ENCODE assay signal across 14 mouse cellular contexts in the genomic region with DNA sequence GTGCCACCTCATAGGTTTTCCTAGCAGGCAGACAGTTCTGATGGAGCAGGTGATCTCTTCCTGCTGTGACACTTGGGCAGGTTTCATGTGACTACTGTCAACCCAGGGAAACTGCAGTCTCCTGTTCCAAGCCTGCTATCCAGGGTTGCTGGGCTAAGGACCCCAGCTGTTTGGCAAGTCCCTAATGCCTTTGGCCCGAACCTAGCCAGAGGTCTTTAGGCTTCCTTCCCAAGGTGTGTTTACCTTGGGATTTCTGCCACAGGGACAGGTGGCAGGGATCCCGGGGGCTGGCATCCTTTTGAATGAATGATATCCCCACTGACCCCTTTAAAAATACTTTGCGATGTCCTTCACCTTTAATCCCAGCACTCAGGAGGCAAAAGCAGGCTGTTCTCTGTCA. TPM values are rescaled to one million over a fixed set of nuclear protein-coding genes. Genes with fewer than 3 reads are reported as not detected.
DNase-seq lines count a peak whose midpoint lies in the region; ATAC-seq and TF ChIP-seq lines count a peak whose summit lies in the region.
"Had no signal": no experiment of that assay in that cellular context is flagged by ENCODE, and none has a peak within 500 bp of the region (broad histone marks: within the 10 kb centered on the region; RNA-seq: fewer than 3 reads in every experiment).

No protein-coding gene starts in this region.

- 69% methylated on average over 3 of the region's 3 CpGs for WGBS in forebrain, postnatal 0 days
- 80% methylated on average over 3 of the region's 3 CpGs for WGBS in forebrain, embryonic 15.5 days
- WGBS in heart, postnatal 0 days: 75% methylated on average over 3 of the region's 3 CpGs
- 86% methylated on average over 3 of the region's 3 CpGs for WGBS in midbrain, postnatal 0 days
- WGBS in midbrain, embryonic 11.5 days: 79% methylated on average over 3 of the region's 3 CpGs
- 84% methylated on average over 3 of the region's 3 CpGs for WGBS in neural tube, embryonic 15.5 days

- no peak for ATAC-seq in forebrain, postnatal 0 days
- no peak for ATAC-seq in forebrain, embryonic 15.5 days (replicated peaks)
- ATAC-seq in heart, postnatal 0 days (ENCODE audit: insufficient read depth, low read depth): no peak
- ATAC-seq in midbrain, postnatal 0 days (ENCODE audit: low FRiP score): no peak
- no peak for ATAC-seq in midbrain, embryonic 11.5 days (ENCODE audit: low FRiP score)
- no peak for ATAC-seq in neural tube, embryonic 15.5 days (ENCODE audit: low FRiP score)

- intact Hi-C loops in heart, postnatal 25 days (cut with DNase I): loop anchor here (5.0 kb wide), 1 partner anchor 215 kb away; no protein-coding TSS in a partner anchor

- H3K27ac ChIP-seq in forebrain, postnatal 0 days (ENCODE audit: low read depth, low read length): no peak overlapping the region
- H3K27ac ChIP-seq in forebrain, embryonic 15.5 days (replicated peaks): no peak overlapping the region
- H3K27ac ChIP-seq in heart, postnatal 0 days (ENCODE audit: low read depth): no peak overlapping the region
- H3K27ac ChIP-seq in midbrain, postnatal 0 days (ENCODE audit: low read depth, low read length): no peak overlapping the region
- H3K27ac ChIP-seq in midbrain, embryonic 11.5 days (ENCODE audit: low read depth, low read length): no peak overlapping the region
- H3K27ac ChIP-seq in neural tube, embryonic 15.5 days (replicated peaks): no peak overlapping the region
- H3K27ac ChIP-seq: forebrain, embryonic 10.5 days; hindbrain, embryonic 14.5 days; limb, embryonic 12.5 days; liver, embryonic 15.5 days; midbrain, embryonic 12.5 days had no signal

- peaks cover 17% of the 10 kb centered on the region; the same call in 1 of the 2 replicates for H3K4me1 ChIP-seq in forebrain, postnatal 0 days (ENCODE audit: insufficient read depth)
- peaks cover 29% of the 10 kb centered on the region for H3K4me1 ChIP-seq in forebrain, embryonic 15.5 days
- peaks cover 30% of the 10 kb centered on the region for H3K4me1 ChIP-seq in heart, postnatal 0 days (ENCODE audit: control insufficient read depth, insufficient read depth)
- peaks cover 14% of the 10 kb centered on the region for H3K4me1 ChIP-seq in midbrain, postnatal 0 days (ENCODE audit: insufficient read depth, low read length)
- peaks cover 14% of the 10 kb centered on the region for H3K4me1 ChIP-seq in midbrain, embryonic 11.5 days (ENCODE audit: control insufficient read depth, insufficient read depth, low read length)
- H3K4me1 ChIP-seq in neural tube, embryonic 15.5 days: peaks cover 54% of the 10 kb centered on the region

- no peak for TF ChIP-seq EP300 in heart, postnatal 0 days (IDR thresholded peaks at IDR 0.05; ENCODE audit: low read depth)

- H3K36me3 ChIP-seq in forebrain, postnatal 0 days (ENCODE audit: insufficient read depth): 0 out of 2 replicates have a peak, but pooled peaks cover 4% of the 10 kb centered on the region
- H3K36me3 ChIP-seq in forebrain, embryonic 15.5 days: no peaks in the 10 kb centered on the region
- no peaks in the 10 kb centered on the region for H3K36me3 ChIP-seq in heart, postnatal 0 days (replicated peaks; ENCODE audit: control insufficient read depth, insufficient read depth, low read length)
- H3K36me3 ChIP-seq in midbrain, postnatal 0 days (ENCODE audit: insufficient read depth, low read length): 0 out of 2 replicates have a peak, but pooled peaks cover 4% of the 10 kb centered on the region
- no peaks in the 10 kb centered on the region for H3K36me3 ChIP-seq in midbrain, embryonic 11.5 days (ENCODE audit: control insufficient read depth, insufficient read depth, low read length)
- H3K36me3 ChIP-seq in neural tube, embryonic 15.5 days: no peaks in the 10 kb centered on the region
- H3K36me3 ChIP-seq: forebrain, embryonic 10.5 days; kidney, embryonic 15.5 days; limb, embryonic 12.5 days; liver, embryonic 15.5 days; midbrain, embryonic 12.5 days had no signal

- DNase-seq in forebrain, postnatal 0 days: no peak
- DNase-seq in heart, postnatal 0 days (ENCODE audit: low spot score): no peak
- DNase-seq in heart, postnatal 25 days (ENCODE audit: low spot score): no peak
- no peak for DNase-seq in midbrain, postnatal 0 days (ENCODE audit: low spot score)
- DNase-seq in midbrain, embryonic 11.5 days (ENCODE audit: low spot score, missing footprints): no peak

- no peak overlapping the region for H3K4me3 ChIP-seq in forebrain, postnatal 0 days (ENCODE audit: low read depth, low read length)
- H3K4me3 ChIP-seq in forebrain, embryonic 15.5 days: no peak overlapping the region
- H3K4me3 ChIP-seq in heart, postnatal 0 days (ENCODE audit: low read depth, low read length): no peak overlapping the region
- H3K4me3 ChIP-seq in midbrain, postnatal 0 days (ENCODE audit: low read depth, low read length): no peak overlapping the region
- no peak overlapping the region for H3K4me3 ChIP-seq in midbrain, embryonic 11.5 days (ENCODE audit: low read depth, low read length)
- H3K4me3 ChIP-seq in neural tube, embryonic 15.5 days (replicated peaks): no peak overlapping the region
- H3K4me3 ChIP-seq: forebrain, embryonic 10.5 days; kidney, embryonic 15.5 days; limb, embryonic 12.5 days; liver, embryonic 15.5 days; midbrain, embryonic 12.5 days had no signal

- TF ChIP-seq CTCF in forebrain, postnatal 0 days (IDR thresholded peaks at IDR 0.05; ENCODE audit: low read depth): no peak
- TF ChIP-seq CTCF in heart, postnatal 0 days (IDR thresholded peaks at IDR 0.05; ENCODE audit: low read depth): no peak
- no peak for TF ChIP-seq CTCF in midbrain, postnatal 0 days (IDR thresholded peaks at IDR 0.05)

- no peak overlapping the region for H3K4me2 ChIP-seq in forebrain, postnatal 0 days (ENCODE audit: low read depth)
- H3K4me2 ChIP-seq in forebrain, embryonic 15.5 days (replicated peaks): no peak overlapping the region
- H3K4me2 ChIP-seq in heart, postnatal 0 days (ENCODE audit: low read depth, low read length): no peak overlapping the region
- peak overlapping the region; percentile 90 for H3K4me2 ChIP-seq in midbrain, postnatal 0 days (ENCODE audit: low read depth, low read length, poor library complexity, severe bottlenecking)
- no peak overlapping the region for H3K4me2 ChIP-seq in midbrain, embryonic 11.5 days
- peak overlapping the region; percentile 93; the same call in 1 of the 2 replicates for H3K4me2 ChIP-seq in neural tube, embryonic 15.5 days
- H3K4me2 ChIP-seq: liver, embryonic 15.5 days had no signal

- H3K9ac ChIP-seq in forebrain, postnatal 0 days: 0 out of 2 replicates have a peak overlapping the region, but pooled peaks have one; percentile 2
- H3K9ac ChIP-seq in forebrain, embryonic 15.5 days (replicated peaks): no peak overlapping the region
- peak overlapping the region; percentile 12; the same call in 1 of the 2 replicates for H3K9ac ChIP-seq in heart, postnatal 0 days (replicated peaks; ENCODE audit: low read depth, low read length)
- no peak overlapping the region for H3K9ac ChIP-seq in midbrain, postnatal 0 days (replicated peaks; ENCODE audit: low read length, poor library complexity, severe bottlenecking)
- H3K9ac ChIP-seq in midbrain, embryonic 11.5 days (ENCODE audit: low read length): no peak overlapping the region
- 0 out of 2 replicates have a peak overlapping the region, but pooled peaks have one; percentile 73 for H3K9ac ChIP-seq in neural tube, embryonic 15.5 days (replicated peaks)
- H3K9ac ChIP-seq: kidney, embryonic 15.5 days; liver, embryonic 15.5 days had no signal

- H3K27me3 ChIP-seq in forebrain, postnatal 0 days (ENCODE audit: insufficient read depth, low read length): no peaks in the 10 kb centered on the region
- no peaks in the 10 kb centered on the region; the same call in 1 of the 2 replicates for H3K27me3 ChIP-seq in forebrain, embryonic 15.5 days
- H3K27me3 ChIP-seq in heart, postnatal 0 days (ENCODE audit: control insufficient read depth, insufficient read depth, low read length): no peaks in the 10 kb centered on the region
- no peaks in the 10 kb centered on the region for H3K27me3 ChIP-seq in midbrain, postnatal 0 days (ENCODE audit: insufficient read depth, low read length)
- peaks cover 6% of the 10 kb centered on the region; the same call in 1 of the 2 replicates for H3K27me3 ChIP-seq in midbrain, embryonic 11.5 days (ENCODE audit: control insufficient read depth, insufficient read depth, low read length)
- peaks cover 6% of the 10 kb centered on the region; the same call in 1 of the 2 replicates for H3K27me3 ChIP-seq in neural tube, embryonic 15.5 days (replicated peaks)

- no peaks in the 10 kb centered on the region for H3K9me3 ChIP-seq in forebrain, postnatal 0 days (ENCODE audit: low read length)
- H3K9me3 ChIP-seq in forebrain, embryonic 15.5 days: no peaks in the 10 kb centered on the region
- H3K9me3 ChIP-seq in heart, postnatal 0 days (replicated peaks; ENCODE audit: control insufficient read depth, low read length): no peaks in the 10 kb centered on the region
- no peaks in the 10 kb centered on the region for H3K9me3 ChIP-seq in midbrain, postnatal 0 days (ENCODE audit: low read length)
- H3K9me3 ChIP-seq in midbrain, embryonic 11.5 days (ENCODE audit: control insufficient read depth, low read length): no peaks in the 10 kb centered on the region
- no peaks in the 10 kb centered on the region for H3K9me3 ChIP-seq in neural tube, embryonic 15.5 days (replicated peaks)
- H3K9me3 ChIP-seq: forebrain, embryonic 10.5 days; kidney, embryonic 15.5 days; limb, embryonic 12.5 days; liver, embryonic 15.5 days; midbrain, embryonic 12.5 days had no signal

RNA-seq across cellular contexts. Expression of a gene that starts 7.9 kb away (rescaled TPM):
- total RNA-seq in forebrain, postnatal 0 days (2014; rRNA removed): 52.7 and 52.9 TPM in 2 replicates
- polyA plus RNA-seq in forebrain, postnatal 0 days (2015; fragmentation: Nextera tagmentation; extraction: Ambion mirVana): 7.0 and 10.2 TPM in 2 replicates
- polyA plus RNA-seq in forebrain, embryonic 15.5 days (2015; fragmentation: Nextera tagmentation; extraction: Ambion mirVana): 7.1 and 8.4 TPM in 2 replicates
- total RNA-seq in heart, postnatal 0 days (2014; rRNA removed; ENCODE audit: low replicate concordance): 44.0 and 53.5 TPM in 2 replicates
- polyA plus RNA-seq in heart, postnatal 0 days (2015; fragmentation: Nextera tagmentation; extraction: Ambion mirVana): 3.7 and 3.8 TPM in 2 replicates
- 10 to 100 TPM; 14.8 to 19.4 TPM for total RNA-seq in heart, postnatal 25 days (2021)
- total RNA-seq in midbrain, postnatal 0 days (2014; rRNA removed): 80.2 and 80.9 TPM in 2 replicates
- 9.2 and 9.6 TPM in 2 replicates for polyA plus RNA-seq in midbrain, postnatal 0 days (2015; fragmentation: Nextera tagmentation; extraction: Ambion mirVana)
- 2.5 and 2.8 TPM in 2 replicates for polyA plus RNA-seq in midbrain, embryonic 11.5 days (2014; fragmentation: Nextera tagmentation; extraction: Ambion mirVana)
- 8.0 and 9.2 TPM in 2 replicates for polyA plus RNA-seq in neural tube, embryonic 15.5 days (2015; fragmentation: Nextera tagmentation; extraction: Ambion mirVana)
- polyA plus RNA-seq: CD4-positive, CD25-positive, alpha-beta regulatory T cell, adult 4 months had no signal

RNA-seq across cellular contexts. Expression of a gene that starts 45.1 kb away (rescaled TPM):
- 54.9 and 64.3 TPM in 2 replicates for total RNA-seq in forebrain, postnatal 0 days (2014; rRNA removed)
- 5.3 and 6.4 TPM in 2 replicates for polyA plus RNA-seq in forebrain, postnatal 0 days (2015; fragmentation: Nextera tagmentation; extraction: Ambion mirVana)
- 10.1 and 10.6 TPM in 2 replicates for polyA plus RNA-seq in forebrain, embryonic 15.5 days (2015; fragmentation: Nextera tagmentation; extraction: Ambion mirVana)
- 15.4 and 20.7 TPM in 2 replicates for total RNA-seq in heart, postnatal 0 days (2014; rRNA removed; ENCODE audit: low replicate concordance)
- polyA plus RNA-seq in heart, postnatal 0 days (2015; fragmentation: Nextera tagmentation; extraction: Ambion mirVana): 1.6 and 2.1 TPM in 2 replicates
- 10 to 100 TPM; 17.9 to 19.9 TPM for total RNA-seq in heart, postnatal 25 days (2021)
- total RNA-seq in midbrain, postnatal 0 days (2014; rRNA removed): 54.9 and 60.4 TPM in 2 replicates
- 6.9 and 7.4 TPM in 2 replicates for polyA plus RNA-seq in midbrain, postnatal 0 days (2015; fragmentation: Nextera tagmentation; extraction: Ambion mirVana)
- 3.4 and 3.7 TPM in 2 replicates for polyA plus RNA-seq in midbrain, embryonic 11.5 days (2014; fragmentation: Nextera tagmentation; extraction: Ambion mirVana)
- polyA plus RNA-seq in neural tube, embryonic 15.5 days (2015; fragmentation: Nextera tagmentation; extraction: Ambion mirVana): 7.7 and 8.4 TPM in 2 replicates

RNA-seq across cellular contexts. Expression of a gene that starts 55.6 kb away (rescaled TPM):
- 0.46 and 0.62 TPM in 2 replicates for total RNA-seq in forebrain, postnatal 0 days (2014; rRNA removed)
- 0.21 and 0.45 TPM in 2 replicates for polyA plus RNA-seq in forebrain, postnatal 0 days (2015; fragmentation: Nextera tagmentation; extraction: Ambion mirVana)
- 0.18 and 0.33 TPM in 2 replicates for polyA plus RNA-seq in forebrain, embryonic 15.5 days (2015; fragmentation: Nextera tagmentation; extraction: Ambion mirVana)
- 0.12 TPM in 1 of 2 replicates, not detected in the other for total RNA-seq in heart, postnatal 0 days (2014; rRNA removed; ENCODE audit: low replicate concordance)
- polyA plus RNA-seq in heart, postnatal 0 days (2015; fragmentation: Nextera tagmentation; extraction: Ambion mirVana): not detected in 2 replicates
- under 1 TPM; 0.05 to 0.06 TPM for total RNA-seq in heart, postnatal 25 days (2021)
- total RNA-seq in midbrain, postnatal 0 days (2014; rRNA removed): 0.57 and 0.71 TPM in 2 replicates
- polyA plus RNA-seq in midbrain, postnatal 0 days (2015; fragmentation: Nextera tagmentation; extraction: Ambion mirVana): 0.66 and 0.78 TPM in 2 replicates
- 0.03 TPM in 1 of 2 replicates, not detected in the other for polyA plus RNA-seq in midbrain, embryonic 11.5 days (2014; fragmentation: Nextera tagmentation; extraction: Ambion mirVana)
- 0.33 and 0.46 TPM in 2 replicates for polyA plus RNA-seq in neural tube, embryonic 15.5 days (2015; fragmentation: Nextera tagmentation; extraction: Ambion mirVana)
- polyA plus RNA-seq: liver, embryonic 15.5 days had no signal

Comparison
In these comparisons a context has a peak if more than half of its experiments do, and no peak if none do; other contexts are left out.
1. H3K4me2 ChIP-seq: peak in midbrain, postnatal 0 days (single experiment) and neural tube, embryonic 15.5 days (single experiment); none in forebrain, postnatal 0 days (single experiment), forebrain, embryonic 15.5 days (single experiment), heart, postnatal 0 days (single experiment) and midbrain, embryonic 11.5 days (single experiment).
2. H3K9ac ChIP-seq: peak in forebrain, postnatal 0 days (single experiment), heart, postnatal 0 days (single experiment) and neural tube, embryonic 15.5 days (single experiment); none in forebrain, embryonic 15.5 days (single experiment), midbrain, postnatal 0 days (single experiment) and midbrain, embryonic 11.5 days (single experiment).